Mouse (Mus musculus): ENCODE measurements at regions not wholly inside any gene's neighbourhood (a gene's known extent, or its start where the extent isn't known, plus 50 kb on each side); places are given as distances from the start of the nearest gene placed in this dataset.

DNA sequence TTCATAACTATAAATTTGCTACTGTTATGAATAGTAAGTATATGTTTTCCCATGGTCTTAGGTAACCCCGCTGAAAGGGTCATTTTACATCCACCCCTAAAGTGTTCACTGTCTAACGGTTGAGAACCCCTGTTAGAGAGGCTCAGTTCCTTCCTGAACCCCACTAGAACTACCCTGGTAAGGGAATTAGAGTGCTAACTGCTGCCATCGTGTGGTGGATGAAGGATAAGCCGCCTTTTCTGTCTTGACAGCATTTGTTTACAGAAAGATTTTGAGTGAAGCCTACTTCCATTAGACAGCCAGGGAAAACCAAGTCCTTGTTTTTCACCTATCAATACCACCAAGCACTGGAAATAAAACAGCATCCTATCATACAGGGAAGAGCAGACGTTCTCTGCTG, 90.3 kb upstream of the Tbx22 start:
- DNase-seq (ENCODE audit: low spot score) (peak; percentile 3), ATAC-seq (ENCODE audit: low FRiP score, low read depth) (no peak)
- no peak overlapping the region for H3K4me3 ChIP-seq (replicated peaks; ENCODE audit: low read length)
- no peak overlapping the region for H3K4me2 ChIP-seq (replicated peaks; ENCODE audit: low read depth, low read length, severe bottlenecking)
- H3K27me3 ChIP-seq (ENCODE audit: control insufficient read depth, insufficient read depth, low read length): no peaks in the 10 kb centered on the region
- H3K9me3 ChIP-seq (ENCODE audit: control insufficient read depth, low read length): no peaks in the 10 kb centered on the region
- H3K36me3 ChIP-seq (ENCODE audit: control insufficient read depth, insufficient read depth, low read length): no peaks in the 10 kb centered on the region
- WGBS: 12% methylated on average over 5 of the region's 5 CpGs
- TF ChIP-seq POLR2A (IDR thresholded peaks at IDR 0.05; ENCODE audit: borderline replicate concordance, extremely low read depth, insufficient read depth, insufficient read length): no peak
- no peak overlapping the region for H3K27ac ChIP-seq (replicated peaks; ENCODE audit: low read depth, low read length)
- no peak overlapping the region for H3K9ac ChIP-seq (ENCODE audit: low read depth, low read length, severe bottlenecking)
- H3K4me1 ChIP-seq (ENCODE audit: control insufficient read depth, insufficient read depth, low read length): no peaks in the 10 kb centered on the region
